Mouse (Mus musculus) E14TG2a.4 (cell line): Measurements from ENCODE around the gene Spata21.

Experiments used
- CTCF ChIP-seq: conservative IDR thresholded peaks from 2 replicates; pipeline ENCODE4 v1.5.1; 2014; ENCODE audit warnings: low read length
- NANOG ChIP-seq: IDR thresholded peaks from 2 replicates; pipeline ENCODE4 v1.6.1; 2014; ENCODE audit warnings: borderline replicate concordance, low read length, mixed read lengths

- no peak for TF ChIP-seq CTCF
- TF ChIP-seq NANOG: no peak
Observed at GRCm38 (mm10) chr4:141132191-141132590, 44.1 kb downstream of the Spata21 start.
